ENCODE assay signal across 17 mouse cellular contexts in the genomic region with DNA sequence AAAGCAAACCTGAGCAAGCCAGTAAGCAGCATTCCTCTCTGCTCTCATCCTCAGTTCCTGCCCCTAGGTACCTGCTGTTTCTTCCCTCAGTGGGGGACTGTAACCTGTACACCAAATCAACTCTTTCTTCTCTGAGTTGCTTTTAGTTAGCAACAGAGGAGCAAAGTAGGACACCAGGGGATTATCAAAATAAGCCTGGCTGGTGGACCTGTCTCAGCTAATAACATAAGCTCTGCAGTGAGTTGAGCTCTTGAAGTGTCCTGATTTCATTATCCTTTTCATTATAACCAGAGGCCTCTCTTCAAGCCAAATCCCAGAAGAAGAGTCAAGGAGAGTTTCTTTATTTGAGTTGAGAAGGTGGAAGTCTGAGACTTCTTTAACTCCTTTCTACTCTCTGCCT.
"Had no signal": no experiment of that assay in that cellular context is flagged by ENCODE, and none has a peak within 500 bp of the region (broad histone marks: within the 10 kb centered on the region; RNA-seq: fewer than 3 reads in every experiment).

No protein-coding gene starts in this region.

- H3K4me3 ChIP-seq: myocyte; neural tube, embryonic 12.5 days; neural tube, embryonic 13.5 days; neural tube, embryonic 15.5 days; stomach, embryonic 15.5 days had no signal

- H3K4me1 ChIP-seq: neural tube, embryonic 12.5 days; neural tube, embryonic 13.5 days; neural tube, embryonic 15.5 days; stomach, embryonic 15.5 days had no signal

- DNase-seq: right cerebral cortex, adult 18-20 months; right cerebral cortex, postnatal 14 days; right cerebral cortex, postnatal 25 days; right cerebral cortex, postnatal 4 days; spleen, adult 18-20 months; thymus, adult 18-20 months; thymus, adult 2 months; thymus, postnatal 14 days; thymus, postnatal 25 days; thymus, postnatal 36 days; thymus, postnatal 4 days had no signal

- H3K27ac ChIP-seq: neural tube, embryonic 12.5 days; neural tube, embryonic 13.5 days; neural tube, embryonic 15.5 days; stomach, embryonic 15.5 days; stomach, postnatal 0 days had no signal

- H3K27me3 ChIP-seq: neural tube, embryonic 12.5 days; neural tube, embryonic 13.5 days; neural tube, embryonic 15.5 days; stomach, embryonic 15.5 days had no signal

- H3K36me3 ChIP-seq: neural tube, embryonic 12.5 days; neural tube, embryonic 13.5 days; neural tube, embryonic 15.5 days; stomach, embryonic 15.5 days had no signal
